Mouse (Mus musculus) cerebellum, adult 9-11 months (tissue): Measurements from ENCODE around the gene Ifna6.

Experiments used
- DNase-seq: peaks from one replicate; pipeline ENCODE4 v3.0.0; 2022

The Ifna6 gene

GRCm38 (mm10) chr4:88849698-88850097, 22.5 kb downstream of the Ifna6 start, which contains the start of gene Ifna1:
Gene Ifna1 (plus strand): TSS chr4:88850087.
- no peak for DNase-seq

GRCm38 (mm10) chr4:88851026-88851763, 24.0 kb downstream of the Ifna6 start:
- no peak for DNase-seq

GRCm38 (mm10) chr4:88859214-88859613, 32.0 kb downstream of the Ifna6 start:
- no peak for DNase-seq

GRCm38 (mm10) chr4:88863309-88863708, 36.1 kb downstream of the Ifna6 start:
- DNase-seq = no peak

GRCm38 (mm10) chr4:88864599-88864998, 37.4 kb downstream of the Ifna6 start:
- no peak for DNase-seq

- DNase-seq = no peak
Observed at GRCm38 (mm10) chr4:88865011-88865569, 37.9 kb downstream of the Ifna6 start.

GRCm38 (mm10) chr4:88867366-88867925, 40.2 kb downstream of the Ifna6 start:
- peak; percentile 47 for DNase-seq

- no peak for DNase-seq
Observed at GRCm38 (mm10) chr4:88867926-88868911, 41.0 kb downstream of the Ifna6 start.

- no peak for DNase-seq
Observed at GRCm38 (mm10) chr4:88872691-88873090, 45.5 kb downstream of the Ifna6 start.

- no peak for DNase-seq
Observed at GRCm38 (mm10) chr4:88875435-88876095, 48.3 kb downstream of the Ifna6 start.

GRCm38 (mm10) chr4:88876520-88876919, 49.3 kb downstream of the Ifna6 start:
- DNase-seq = no peak
